Mouse (Mus musculus): ENCODE results near the gene Zfyve28. TPM values are rescaled to one million over a fixed set of nuclear protein-coding genes. Genes with fewer than 3 reads are reported as not detected.

Zfyve28 gene
- polyA plus RNA-seq, 1 experiment: 0.37 TPM

DNA sequence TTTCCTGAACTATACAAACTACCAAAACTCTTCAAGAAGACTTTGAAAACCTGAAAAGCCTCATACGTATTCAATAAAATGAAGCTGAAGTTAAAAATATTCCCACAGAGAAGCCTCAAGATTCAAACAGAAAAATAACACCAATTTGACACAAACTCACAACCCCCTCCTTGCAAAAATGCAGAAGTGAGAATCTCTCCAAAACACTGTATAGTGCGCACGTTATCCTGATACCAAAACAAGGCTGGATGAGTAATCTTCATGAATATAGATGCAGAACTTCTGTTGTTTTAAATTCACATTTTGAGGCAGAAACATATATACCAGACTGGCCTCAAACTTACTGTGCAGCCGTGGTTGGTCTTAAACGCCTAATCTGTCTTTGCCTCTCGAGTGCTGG, 49.8 kb downstream of the Zfyve28 start:
- no peaks in the 10 kb centered on the region for H3K27me3 ChIP-seq (replicated peaks)
- H3K9me3 ChIP-seq: no peaks in the 10 kb centered on the region
- H3K36me3 ChIP-seq (replicated peaks; ENCODE audit: low read length): no peaks in the 10 kb centered on the region
- peaks cover 84% of the 10 kb centered on the region for H3K4me1 ChIP-seq
- H3K4me3 ChIP-seq (replicated peaks): no peak overlapping the region
- no peak for TF ChIP-seq FLI1 (IDR thresholded peaks at IDR 0.05; ENCODE audit: low read length)
- no peak for TF ChIP-seq GATA1 (IDR thresholded peaks at IDR 0.05; ENCODE audit: borderline replicate concordance, low read length)

DNA sequence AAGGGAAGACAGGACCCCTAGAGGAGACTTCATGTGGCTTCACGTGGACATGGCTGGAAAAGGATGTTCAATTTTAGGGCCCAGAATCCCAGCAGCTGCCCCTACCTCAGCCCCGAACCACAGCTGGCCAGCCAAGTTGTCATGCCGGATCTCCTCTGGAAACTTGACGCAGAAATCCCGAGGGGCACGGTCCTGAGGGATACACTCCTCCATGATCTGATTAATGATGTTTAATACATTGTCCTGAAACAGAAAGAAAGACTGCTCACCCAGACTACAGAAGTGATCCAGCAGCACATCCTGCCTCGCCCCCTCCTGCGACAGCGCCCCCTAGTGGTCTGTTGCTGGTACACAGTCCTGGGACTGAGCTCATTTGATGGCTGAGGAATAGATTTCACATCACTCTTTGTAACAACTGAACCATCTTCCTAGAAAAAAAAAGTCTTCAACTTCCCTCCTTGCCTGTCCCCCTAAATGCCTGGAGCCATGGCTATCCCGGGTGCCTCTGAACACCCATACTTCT, 52.3 kb downstream of the Zfyve28 start:
- TF ChIP-seq FLI1 (IDR thresholded peaks at IDR 0.05; ENCODE audit: low read length) (no peak), GATA1 (IDR thresholded peaks at IDR 0.05; ENCODE audit: borderline replicate concordance, low read length) (no peak)
- peak overlapping the region; percentile 19 for H3K4me3 ChIP-seq (replicated peaks)
- H3K4me1 ChIP-seq: peaks cover 84% of the 10 kb centered on the region
- peaks cover 2% of the 10 kb centered on the region for H3K27me3 ChIP-seq (replicated peaks)
- H3K36me3 ChIP-seq (replicated peaks; ENCODE audit: low read length): no peaks in the 10 kb centered on the region
- H3K9me3 ChIP-seq: no peaks in the 10 kb centered on the region

DNA sequence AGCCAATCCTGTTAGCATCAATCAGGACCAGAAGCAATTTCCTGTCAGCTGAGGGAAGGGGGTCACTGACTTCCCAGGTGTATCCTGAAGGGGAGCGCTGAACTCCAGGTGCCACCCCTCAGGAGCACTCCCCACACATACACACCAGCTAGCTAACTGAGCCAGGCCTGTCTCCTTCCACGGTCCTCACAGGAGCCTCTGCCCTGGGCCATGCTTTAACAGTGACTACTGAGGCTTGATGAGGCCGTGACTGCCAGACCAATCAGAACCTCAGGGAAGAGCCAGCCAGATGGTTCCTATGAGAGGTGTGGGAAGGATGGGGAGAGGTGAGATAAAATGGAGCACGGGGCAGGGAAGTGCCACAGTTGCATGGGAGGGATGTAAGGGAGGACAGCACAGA, 53.2 kb downstream of the Zfyve28 start:
- TF ChIP-seq FLI1 (IDR thresholded peaks at IDR 0.05; ENCODE audit: low read length) (no peak), GATA1 (IDR thresholded peaks at IDR 0.05; ENCODE audit: borderline replicate concordance, low read length) (no peak)
- Histone ChIP-seq H3K9me3 (no peaks in the 10 kb centered on the region), H3K4me1 (peaks cover 88% of the 10 kb centered on the region)

GRCm38 (mm10) chr5:34233221-34233515, 55.1 kb downstream of the Zfyve28 start:
- TF ChIP-seq FLI1 (IDR thresholded peaks at IDR 0.05; ENCODE audit: low read length) (no peak), GATA1 (IDR thresholded peaks at IDR 0.05; ENCODE audit: borderline replicate concordance, low read length) (no peak)
- peaks cover 5% of the 10 kb centered on the region for H3K27me3 ChIP-seq (replicated peaks)
- peak overlapping the region; percentile 11 for H3K4me3 ChIP-seq (replicated peaks)
- H3K9me3 ChIP-seq: no peaks in the 10 kb centered on the region
- H3K36me3 ChIP-seq (replicated peaks; ENCODE audit: low read length): no peaks in the 10 kb centered on the region
- peaks cover 74% of the 10 kb centered on the region for H3K4me1 ChIP-seq

More for the DNA sequence above, 53.2 kb downstream of the Zfyve28 start:
- peak overlapping the region; percentile 52 for H3K4me3 ChIP-seq (replicated peaks)
- no peaks in the 10 kb centered on the region for H3K36me3 ChIP-seq (replicated peaks; ENCODE audit: low read length)
- peaks cover 2% of the 10 kb centered on the region for H3K27me3 ChIP-seq (replicated peaks)

DNA sequence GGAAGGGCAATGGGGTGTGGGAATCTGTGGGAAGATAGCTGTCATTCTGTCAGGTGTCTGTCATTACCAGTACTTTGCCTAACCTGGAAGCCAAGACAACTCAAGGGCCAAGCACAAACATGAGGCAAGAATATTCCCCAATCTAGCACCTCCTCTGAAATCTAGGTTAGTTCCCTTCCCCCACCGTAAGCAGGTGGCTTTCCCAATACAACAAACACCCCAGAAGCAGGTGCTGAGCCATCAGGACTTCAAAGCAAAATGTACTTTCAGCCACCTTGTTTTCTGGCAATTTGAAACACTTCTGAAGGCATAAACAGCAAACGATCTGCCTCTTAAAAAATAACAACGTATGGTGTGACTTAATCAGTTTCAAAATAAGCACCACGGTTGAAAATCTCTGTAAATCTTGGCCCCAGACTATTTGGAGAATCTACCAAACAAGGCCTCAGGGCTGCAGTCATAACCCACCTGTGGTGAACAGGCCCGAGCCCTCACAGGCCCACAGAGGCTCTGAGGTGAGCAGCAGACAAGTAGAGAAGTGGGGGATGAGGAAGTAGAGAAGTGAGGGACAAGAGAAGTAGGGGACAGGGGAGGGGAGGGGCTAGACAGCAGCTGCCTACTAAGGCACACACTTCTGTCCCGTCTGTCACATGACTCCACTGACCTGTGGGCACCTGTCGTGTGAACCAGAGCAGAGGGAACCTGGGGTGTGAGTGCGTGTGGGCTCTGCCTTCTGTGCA, 55.6 kb downstream of the Zfyve28 start:
- no peaks in the 10 kb centered on the region for H3K9me3 ChIP-seq
- H3K4me3 ChIP-seq (replicated peaks): peak overlapping the region; percentile 11
- peaks cover 70% of the 10 kb centered on the region for H3K4me1 ChIP-seq
- peaks cover 5% of the 10 kb centered on the region for H3K27me3 ChIP-seq (replicated peaks)
- H3K36me3 ChIP-seq (replicated peaks; ENCODE audit: low read length): no peaks in the 10 kb centered on the region
- TF ChIP-seq FLI1 (IDR thresholded peaks at IDR 0.05; ENCODE audit: low read length) (no peak), GATA1 (IDR thresholded peaks at IDR 0.05; ENCODE audit: borderline replicate concordance, low read length) (no peak)

DNA sequence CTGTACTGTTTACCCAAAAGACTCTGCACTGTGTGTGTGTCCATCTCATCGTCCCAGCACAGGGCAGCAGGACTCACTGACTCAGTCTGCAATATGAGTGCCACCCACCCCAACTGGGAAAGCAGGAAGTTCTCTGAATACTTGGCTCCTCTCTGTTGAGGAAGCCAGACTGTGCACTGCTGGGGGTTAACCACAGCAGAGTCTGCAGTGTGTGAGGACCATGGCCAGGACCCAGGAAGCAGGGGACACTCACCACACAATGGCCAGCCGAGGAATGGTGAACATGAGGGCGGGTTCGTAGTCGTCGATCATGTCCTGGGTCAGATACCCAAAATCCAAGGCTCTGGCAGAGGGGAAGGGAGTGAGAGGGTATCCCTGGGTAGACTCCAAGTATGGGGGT, 56.3 kb downstream of the Zfyve28 start:
- peaks cover 5% of the 10 kb centered on the region for H3K27me3 ChIP-seq (replicated peaks)
- peak overlapping the region; percentile 75 for H3K4me3 ChIP-seq (replicated peaks)
- H3K4me1 ChIP-seq: peaks cover 65% of the 10 kb centered on the region
- TF ChIP-seq FLI1 (IDR thresholded peaks at IDR 0.05; ENCODE audit: low read length) (no peak), GATA1 (IDR thresholded peaks at IDR 0.05; ENCODE audit: borderline replicate concordance, low read length) (no peak)
- H3K9me3 ChIP-seq: no peaks in the 10 kb centered on the region
- no peaks in the 10 kb centered on the region for H3K36me3 ChIP-seq (replicated peaks; ENCODE audit: low read length)

GRCm38 (mm10) chr5:34230599-34231485, 57.4 kb downstream of the Zfyve28 start:
- H3K4me3 ChIP-seq (replicated peaks): no peak overlapping the region
- peaks cover 5% of the 10 kb centered on the region for H3K27me3 ChIP-seq (replicated peaks)
- H3K4me1 ChIP-seq: peaks cover 65% of the 10 kb centered on the region
- no peaks in the 10 kb centered on the region for H3K9me3 ChIP-seq
- TF ChIP-seq FLI1 (IDR thresholded peaks at IDR 0.05; ENCODE audit: low read length): no peak
- TF ChIP-seq GATA1 (IDR thresholded peaks at IDR 0.05; ENCODE audit: borderline replicate concordance, low read length): no peak
- H3K36me3 ChIP-seq (replicated peaks; ENCODE audit: low read length): no peaks in the 10 kb centered on the region

DNA sequence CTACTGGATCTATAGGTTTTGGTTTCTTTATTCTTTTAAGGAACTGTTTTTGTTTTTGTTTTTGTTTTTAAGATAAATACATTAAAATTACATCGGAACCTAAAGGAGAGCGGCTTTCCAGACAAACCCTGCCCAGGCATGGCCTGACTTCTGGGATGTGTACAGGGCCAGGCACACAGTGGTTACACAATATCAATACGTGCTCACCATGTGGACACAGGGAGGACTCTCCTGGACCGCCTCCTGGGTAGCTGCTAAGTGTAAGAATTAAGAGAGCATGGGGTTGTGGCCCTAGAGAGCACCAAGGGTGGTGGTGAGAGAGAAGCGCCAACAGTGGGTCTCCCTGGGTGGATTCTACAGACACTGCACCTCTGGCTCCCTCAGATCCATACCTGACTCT, 58.7 kb downstream of the Zfyve28 start:
- H3K9me3 ChIP-seq: no peaks in the 10 kb centered on the region
- H3K27me3 ChIP-seq (replicated peaks): peaks cover 7% of the 10 kb centered on the region
- peaks cover 65% of the 10 kb centered on the region for H3K4me1 ChIP-seq
- TF ChIP-seq GATA1 (IDR thresholded peaks at IDR 0.05; ENCODE audit: borderline replicate concordance, low read length) (no peak), FLI1 (IDR thresholded peaks at IDR 0.05; ENCODE audit: low read length) (no peak)
- H3K36me3 ChIP-seq (replicated peaks; ENCODE audit: low read length): no peaks in the 10 kb centered on the region
- no peak overlapping the region for H3K4me3 ChIP-seq (replicated peaks)

DNA sequence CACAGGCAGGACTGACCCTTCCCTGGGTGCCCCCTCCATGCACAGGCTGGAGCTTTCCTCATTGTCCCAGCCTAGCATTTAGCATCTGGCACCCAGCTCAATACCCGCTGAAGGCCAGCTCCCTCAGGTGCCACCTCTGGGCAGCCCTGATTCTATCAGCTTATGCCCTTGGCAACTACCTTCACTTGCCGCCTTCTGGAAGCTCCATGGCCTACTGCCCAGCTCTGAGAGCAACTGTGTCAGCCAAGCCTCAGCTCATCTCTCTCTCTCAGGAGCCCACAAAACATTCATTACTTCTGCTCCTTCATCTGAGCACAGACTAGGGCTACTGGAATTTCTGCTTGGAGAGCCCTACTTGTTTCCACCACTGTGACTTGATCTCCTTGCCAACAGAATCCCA, 62.7 kb downstream of the Zfyve28 start:
- TF ChIP-seq GATA1 (IDR thresholded peaks at IDR 0.05; ENCODE audit: borderline replicate concordance, low read length): no peak
- no peak for TF ChIP-seq FLI1 (IDR thresholded peaks at IDR 0.05; ENCODE audit: low read length)
- Histone ChIP-seq H3K9me3 (no peaks in the 10 kb centered on the region), H3K27me3 (replicated peaks) (peaks cover 8% of the 10 kb centered on the region), H3K4me3 (replicated peaks) (peak overlapping the region; percentile 21), H3K36me3 (replicated peaks; ENCODE audit: low read length) (no peaks in the 10 kb centered on the region), H3K4me1 (peaks cover 42% of the 10 kb centered on the region)

- H3K36me3 ChIP-seq (replicated peaks; ENCODE audit: low read length): no peaks in the 10 kb centered on the region
- no peaks in the 10 kb centered on the region for H3K9me3 ChIP-seq
- H3K4me1 ChIP-seq: peaks cover 48% of the 10 kb centered on the region
- peaks cover 6% of the 10 kb centered on the region for H3K27me3 ChIP-seq (replicated peaks)
- TF ChIP-seq GATA1 (IDR thresholded peaks at IDR 0.05; ENCODE audit: borderline replicate concordance, low read length) (no peak), FLI1 (IDR thresholded peaks at IDR 0.05; ENCODE audit: low read length) (no peak)
- peak overlapping the region; percentile 38 for H3K4me3 ChIP-seq (replicated peaks)
These were observed 63.7 kb downstream of the Zfyve28 start for GRCm38 (mm10) chr5:34224515-34224914.
